Mouse (Mus musculus): ENCODE measurements at regions not wholly inside any gene's neighbourhood (a gene's known extent, or its start where the extent isn't known, plus 50 kb on each side); places are given as distances from the start of the nearest gene placed in this dataset.

DNA sequence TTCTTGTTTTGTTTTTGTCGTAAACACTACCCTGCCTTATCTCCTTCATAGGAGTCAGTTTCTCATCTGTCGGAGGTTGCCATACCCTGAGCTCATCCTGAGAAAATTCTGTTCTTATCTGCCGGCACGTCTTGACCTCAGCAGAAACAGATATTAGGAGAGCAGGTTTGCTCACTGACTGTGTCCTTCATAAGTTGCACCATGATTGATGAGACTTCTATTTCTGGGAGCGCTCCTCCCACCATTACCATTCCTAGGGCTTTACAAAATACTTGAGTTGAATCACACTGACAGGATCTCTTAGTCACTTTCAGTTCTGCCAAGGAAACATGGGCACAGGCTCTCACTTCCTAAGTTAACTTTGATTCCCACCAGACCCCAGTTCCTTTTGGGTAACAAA is 196.9 kb downstream of the Sec61b start:
- TF ChIP-seq EP300 (IDR thresholded peaks at IDR 0.05; ENCODE audit: low read depth): no peak
- no peak for TF ChIP-seq CTCF (IDR thresholded peaks at IDR 0.05; ENCODE audit: low read depth)
